Mouse (Mus musculus) testis, adult 2 months (tissue): ENCODE data around the gene Hus1b. TPM values are rescaled to one million over a fixed set of nuclear protein-coding genes. Genes with fewer than 3 reads are reported as not detected.
A peak's percentile ranks its signal among the peaks of the same experiment; 100 is the strongest.

Experiments used
- H3K27ac ChIP-seq: fragments of 200-500 bp; 2 replicates; pipeline ENCODE4 v1.5.1; 2012; ENCODE audit warnings: low read depth, low read length; ENCODE audit not compliant: control insufficient read depth, insufficient read depth
- H3K27me3 ChIP-seq: fragments of 200-500 bp; 2 replicates; pipeline ENCODE4 v1.6.1; 2012; ENCODE audit warnings: mild to moderate bottlenecking, low read length, moderate library complexity; ENCODE audit not compliant: control insufficient read depth, insufficient read depth
- H3K36me3 ChIP-seq: fragments of 200-500 bp; 2 replicates; pipeline ENCODE4 v1.6.1; 2012; ENCODE audit warnings: mild to moderate bottlenecking, low read length; ENCODE audit not compliant: control insufficient read depth, insufficient read depth
- H3K4me1 ChIP-seq: fragments of 200-500 bp; 2 replicates; pipeline ENCODE4 v1.6.1; 2012; ENCODE audit warnings: low read length; ENCODE audit not compliant: control insufficient read depth, insufficient read depth
- H3K4me3 ChIP-seq: fragments of 200-500 bp; 2 replicates; pipeline ENCODE4 v1.5.1; 2012; ENCODE audit warnings: low read depth, mild to moderate bottlenecking, low read length, moderate library complexity, mixed read lengths; ENCODE audit not compliant: control insufficient read depth
- CTCF ChIP-seq: fragments of 200-500 bp; IDR thresholded peaks from 2 replicates; pipeline ENCODE4 v1.5.1; 2012; ENCODE audit warnings: low read depth, mild to moderate bottlenecking, inconsistent platforms, low read length, moderate library complexity; ENCODE audit not compliant: control insufficient read depth, insufficient read depth, insufficient replicate concordance
- POLR2A ChIP-seq: fragments of 200-500 bp; IDR thresholded peaks from 2 replicates; pipeline ENCODE4 v1.6.1; 2012; ENCODE audit warnings: low read depth, mild to moderate bottlenecking, inconsistent platforms, low read length, moderate library complexity; ENCODE audit not compliant: control insufficient read depth
- polyA plus RNA-seq: library from polyadenylated mRNA; depleted of rRNA; stranded (reverse); fragments of >200 nt; gene quantifications from 2 replicates; pipeline ENCODE4 v1.2.3, GENCODE M21; 2012

Gene Hus1b
- polyA plus RNA-seq, 1 experiment = 3.1 TPM

GRCm38 (mm10) chr13:30947129-30947528, 430 bp downstream of the Hus1b start:
- Histone ChIP-seq H3K4me1 (peaks cover 5% of the 10 kb centered on the region), H3K27ac (peak overlapping the region; percentile 48), H3K4me3 (peak overlapping the region; percentile 93), H3K36me3 (no peaks in the 10 kb centered on the region), H3K27me3 (no peaks in the 10 kb centered on the region)
- TF ChIP-seq CTCF (no peak), POLR2A (no peak)

- Histone ChIP-seq H3K4me1 (peaks cover 3% of the 10 kb centered on the region; the same call in 1 of the 2 replicates), H3K27ac (no peak overlapping the region), H3K36me3 (no peaks in the 10 kb centered on the region), H3K27me3 (no peaks in the 10 kb centered on the region), H3K4me3 (no peak overlapping the region)
- TF ChIP-seq CTCF = no peak
- no peak for TF ChIP-seq POLR2A
Observed at GRCm38 (mm10) chr13:30945788-30946187, 1.8 kb downstream of the Hus1b start.

GRCm38 (mm10) chr13:30932972-30933371, 14.6 kb downstream of the Hus1b start:
- Histone ChIP-seq H3K4me1 (no peaks in the 10 kb centered on the region), H3K36me3 (no peaks in the 10 kb centered on the region; the same call in 1 of the 2 replicates), H3K27me3 (no peaks in the 10 kb centered on the region), H3K4me3 (no peak overlapping the region), H3K27ac (no peak overlapping the region)
- TF ChIP-seq POLR2A (no peak), CTCF (no peak)

GRCm38 (mm10) chr13:30931613-30932012, 15.9 kb downstream of the Hus1b start:
- no peaks in the 10 kb centered on the region for H3K27me3 ChIP-seq
- no peak overlapping the region for H3K4me3 ChIP-seq
- TF ChIP-seq POLR2A (no peak), CTCF (no peak)
- H3K27ac ChIP-seq = no peak overlapping the region
- H3K4me1 ChIP-seq = no peaks in the 10 kb centered on the region
- H3K36me3 ChIP-seq = no peaks in the 10 kb centered on the region; the same call in 1 of the 2 replicates

GRCm38 (mm10) chr13:30929119-30929518, 18.4 kb downstream of the Hus1b start:
- Histone ChIP-seq H3K27ac (no peak overlapping the region), H3K4me3 (peak overlapping the region; percentile 51; the same call in 1 of the 2 replicates), H3K27me3 (no peaks in the 10 kb centered on the region), H3K36me3 (no peaks in the 10 kb centered on the region; the same call in 1 of the 2 replicates), H3K4me1 (no peaks in the 10 kb centered on the region)
- TF ChIP-seq CTCF = no peak
- no peak for TF ChIP-seq POLR2A

GRCm38 (mm10) chr13:30924269-30924668, 23.3 kb downstream of the Hus1b start:
- Histone ChIP-seq H3K4me3 (no peak overlapping the region), H3K27me3 (no peaks in the 10 kb centered on the region), H3K36me3 (no peaks in the 10 kb centered on the region), H3K27ac (no peak overlapping the region), H3K4me1 (no peaks in the 10 kb centered on the region)
- TF ChIP-seq CTCF (no peak), POLR2A (no peak)

- no peak overlapping the region for H3K27ac ChIP-seq
- no peaks in the 10 kb centered on the region for H3K27me3 ChIP-seq
- TF ChIP-seq CTCF = no peak
- TF ChIP-seq POLR2A = no peak
- H3K4me1 ChIP-seq = no peaks in the 10 kb centered on the region
- H3K36me3 ChIP-seq = no peaks in the 10 kb centered on the region
- no peak overlapping the region for H3K4me3 ChIP-seq
Observed at GRCm38 (mm10) chr13:30921914-30922313, 25.6 kb downstream of the Hus1b start.

GRCm38 (mm10) chr13:30913757-30914156, 33.8 kb downstream of the Hus1b start:
- no peaks in the 10 kb centered on the region; the same call in 1 of the 2 replicates for H3K36me3 ChIP-seq
- no peak overlapping the region for H3K4me3 ChIP-seq
- H3K27me3 ChIP-seq = no peaks in the 10 kb centered on the region
- no peak overlapping the region for H3K27ac ChIP-seq
- TF ChIP-seq POLR2A = no peak
- no peaks in the 10 kb centered on the region for H3K4me1 ChIP-seq
